Mouse (Mus musculus) adrenal gland, adult 18-20 months (tissue): Measurements from ENCODE around the gene Pramef25. TPM values are rescaled to one million over a fixed set of nuclear protein-coding genes. Genes with fewer than 3 reads are reported as not detected.
A peak's percentile ranks its signal among the peaks of the same experiment; 100 is the strongest.
"Not testable (repeated sequence)": the region's sequence is repeated elsewhere in the genome, so short reads cannot be mapped to it uniquely, and the experiment has no call there.

Experiments used
- DNase-seq, 2 experiments: peaks; one replicate each; pipeline ENCODE4 v3.0.0; 2021 to 2022; ENCODE audit warnings: low spot score in 2 of 2
- long read RNA-seq, 2 experiments: library from polyadenylated mRNA; stranded (forward); transcript quantifications; one replicate each; pipeline ENCODE4 v2.0.0; 2021
- total RNA-seq, 2 experiments: library from RNA; stranded (reverse); gene quantifications; 1 replicate in 1 of 2; 2 replicates in 1 of 2; pipeline ENCODE4 v1.2.3; 2021

The Pramef25 gene
- not detected for total RNA-seq
- long read RNA-seq, experiment 1, result 0 reads
- long read RNA-seq, experiment 2, result 0 reads

GRCm38 (mm10) chr4:143950916-143951315, at the start of gene Pramef25:
Gene Pramef25 (minus strand): TSS chr4:143951016.
- DNase-seq, result not testable (repeated sequence)

- not testable (repeated sequence) for DNase-seq
Observed at GRCm38 (mm10) chr4:143994269-143994668, 43.5 kb upstream of the Pramef25 start, which contains the start of gene Pramef17. Gene Pramef17 (minus strand): TSS chr4:143994369.

- DNase-seq, result peak; percentile 49 to 60
Observed at GRCm38 (mm10) chr4:143988126-143988525, 37.3 kb upstream of the Pramef25 start.

GRCm38 (mm10) chr4:143987475-143987941, 36.7 kb upstream of the Pramef25 start:
- DNase-seq, result peak; percentile 30 to 35

- DNase-seq, result peak; percentile 30 to 35
Observed at GRCm38 (mm10) chr4:143985733-143986132, 34.9 kb upstream of the Pramef25 start.

- peak; percentile 20 to 27 for DNase-seq
Observed at GRCm38 (mm10) chr4:143985165-143985564, 34.3 kb upstream of the Pramef25 start.

GRCm38 (mm10) chr4:143983446-143983845, 32.6 kb upstream of the Pramef25 start:
- DNase-seq, result not testable (repeated sequence)

GRCm38 (mm10) chr4:143966850-143967249, 16.0 kb upstream of the Pramef25 start, which contains the start of gene Gm13101:
Gene Gm13101 (minus strand): TSS chr4:143966950.
- DNase-seq, result not testable (repeated sequence)

- not testable (repeated sequence) for DNase-seq
Observed at GRCm38 (mm10) chr4:143900280-143900679, 50.5 kb downstream of the Pramef25 start, which contains the start of gene Pramef6. Gene Pramef6 (minus strand): TSS chr4:143900380.

Other genes starting within 250 kb of the Pramef25 start
- gene Gm13089, start 248.3 kb downstream of the Pramef25 start, total RNA-seq, result not detected
- not detected for gene Gm13078, start 231.6 kb downstream of the Pramef25 start, total RNA-seq
- not detected for gene Gm13023, start 161.7 kb downstream of the Pramef25 start, total RNA-seq
- gene Gm13084, start 134.9 kb downstream of the Pramef25 start, total RNA-seq, result not detected
- not detected for gene Gm13103, start 104.5 kb downstream of the Pramef25 start, total RNA-seq
- gene Pramef6, start 50.6 kb downstream of the Pramef25 start, total RNA-seq, result not detected
- not detected for gene Gm13101, start 15.9 kb upstream of the Pramef25 start, total RNA-seq
- not detected for gene Pramef17, start 43.4 kb upstream of the Pramef25 start, total RNA-seq
- not detected for gene Pramel4, start 108.1 kb upstream of the Pramef25 start, total RNA-seq
- gene Gm13102, start 155.5 kb upstream of the Pramef25 start, total RNA-seq, result not detected
- gene Oog3, start 211.6 kb upstream of the Pramef25 start, total RNA-seq, result not detected
- gene Oog2, start 239.7 kb upstream of the Pramef25 start, total RNA-seq, result not detected